Mouse (Mus musculus) left cerebral cortex, postnatal 4 days (tissue): ENCODE measurements around the gene Josd2. TPM values are rescaled to one million over a fixed set of nuclear protein-coding genes. Genes with fewer than 3 reads are reported as not detected.
A peak's percentile ranks its signal among the peaks of the same experiment; 100 is the strongest.

Experiments
- DNase-seq: peaks from one replicate; pipeline ENCODE4 v3.0.0-alpha.2; 2022
- intact Hi-C: fragments of 180-260 bp; cut with DNase I; formaldehyde crosslinking; loops from one replicate; pipeline ENCODE4 v1.15.1; 2025
- microRNA-seq: library from miRNA; unstranded; fragments of <30 nt; microRNA quantifications from one replicate; pipeline ENCODE4 v1.2.0, GENCODE M21; 2022
- total RNA-seq, 2 experiments: library from RNA; stranded (reverse); gene quantifications; 2 replicates each; pipeline ENCODE4 v1.2.3; 2021

The Josd2 gene
- total RNA-seq, 2 experiments from 2014 or later, result 31.9 to 32.6 TPM

GRCm38 (mm10) chr7:44494681-44495080, 26.9 kb downstream of the Josd2 start:
- intact Hi-C loops, result no loop called here
- no peak for DNase-seq

GRCm38 (mm10) chr7:44495086-44495485, 27.3 kb downstream of the Josd2 start:
- intact Hi-C loops, result no loop called here
- DNase-seq, result no peak

- intact Hi-C loops, result no loop called here
These were observed 28.4 kb downstream of the Josd2 start, which contains the start of the genes Emc10 and Fam71e1 for GRCm38 (mm10) chr7:44495992-44496770. TSS of gene Emc10 (minus strand) at chr7:44496529. TSS of gene Fam71e1 (plus strand) at chr7:44496581.

DNA sequence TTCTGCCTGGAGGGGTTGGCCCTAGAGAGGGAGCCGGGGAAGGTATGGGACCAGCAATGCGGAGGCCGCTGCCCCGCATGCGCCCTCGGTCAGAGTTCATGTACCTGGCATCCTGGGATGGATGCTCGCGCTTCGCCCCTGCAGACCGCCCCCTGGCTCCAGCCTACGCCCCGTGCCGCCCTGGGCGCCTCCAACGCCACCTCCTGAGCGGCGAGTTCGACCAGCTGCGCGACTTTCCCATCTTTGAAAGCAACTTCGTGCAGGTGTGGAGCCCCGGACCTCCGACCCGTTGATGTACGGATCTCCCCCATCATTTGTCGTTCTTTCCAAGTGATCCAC, 29.0 kb downstream of the Josd2 start:
- no peak for DNase-seq
- intact Hi-C loops, result no loop called here

More at GRCm38 (mm10) chr7:44495992-44496770, 28.4 kb downstream of the Josd2 start, which contains the start of the genes Emc10 and Fam71e1:
- peak; percentile 98 for DNase-seq

DNA sequence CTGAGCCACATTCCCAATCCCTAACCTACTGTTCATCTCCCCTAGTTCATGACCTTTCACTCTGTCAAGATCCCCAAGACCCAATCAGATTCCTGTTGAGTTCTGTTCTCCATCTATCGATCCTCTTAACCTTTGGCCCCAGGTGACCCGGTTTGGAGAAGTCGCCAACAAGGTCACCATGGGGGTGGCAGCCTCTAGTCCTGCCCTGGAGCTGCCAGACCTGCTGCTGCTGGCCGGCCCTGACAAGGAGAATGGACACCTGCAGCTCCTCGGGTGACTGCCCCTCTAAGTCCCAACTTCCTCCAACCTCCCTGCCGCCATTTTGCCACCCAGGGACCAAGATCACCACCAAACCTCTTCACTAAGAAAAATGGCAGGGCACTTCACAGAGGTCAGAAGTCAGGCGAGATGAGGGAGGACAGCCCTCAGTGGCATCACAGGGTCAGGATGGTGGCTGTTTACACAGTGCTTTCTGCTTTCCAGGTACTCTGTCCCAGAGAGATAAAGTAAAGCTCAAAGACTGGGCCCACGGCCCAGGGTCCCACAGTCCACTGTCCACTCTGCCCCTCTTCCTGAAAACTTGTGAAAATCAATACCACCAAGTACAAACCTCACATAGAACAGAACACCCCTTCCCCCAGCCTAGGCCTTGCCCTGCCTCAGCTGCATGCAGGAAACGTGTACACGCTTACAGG, 29.7 kb downstream of the Josd2 start:
- intact Hi-C loops, result no loop called here
- DNase-seq, result no peak

DNA sequence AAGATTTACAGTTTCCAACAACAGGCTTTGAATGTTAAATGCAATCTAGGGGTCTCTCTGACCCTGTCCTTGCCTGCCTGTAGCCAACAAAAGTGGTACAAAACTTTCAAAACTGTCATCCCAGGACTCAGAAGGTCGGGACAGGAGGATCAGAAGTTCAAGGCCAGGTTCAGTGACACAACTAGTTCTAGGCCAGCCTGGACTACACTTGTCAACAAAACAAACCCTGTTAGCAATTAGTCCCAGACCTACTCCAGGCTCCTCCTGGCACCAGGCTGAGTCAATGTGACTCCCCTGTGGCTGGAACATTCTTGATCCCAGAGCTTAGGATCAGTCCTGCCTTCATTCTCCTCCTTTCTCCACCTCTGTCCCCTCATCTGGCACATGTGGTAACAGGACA, 31.1 kb downstream of the Josd2 start:
- no peak for DNase-seq
- intact Hi-C loops, result no loop called here

- intact Hi-C loops, result no loop called here
- no peak for DNase-seq
These were observed 32.3 kb downstream of the Josd2 start for GRCm38 (mm10) chr7:44500046-44500445.

DNA sequence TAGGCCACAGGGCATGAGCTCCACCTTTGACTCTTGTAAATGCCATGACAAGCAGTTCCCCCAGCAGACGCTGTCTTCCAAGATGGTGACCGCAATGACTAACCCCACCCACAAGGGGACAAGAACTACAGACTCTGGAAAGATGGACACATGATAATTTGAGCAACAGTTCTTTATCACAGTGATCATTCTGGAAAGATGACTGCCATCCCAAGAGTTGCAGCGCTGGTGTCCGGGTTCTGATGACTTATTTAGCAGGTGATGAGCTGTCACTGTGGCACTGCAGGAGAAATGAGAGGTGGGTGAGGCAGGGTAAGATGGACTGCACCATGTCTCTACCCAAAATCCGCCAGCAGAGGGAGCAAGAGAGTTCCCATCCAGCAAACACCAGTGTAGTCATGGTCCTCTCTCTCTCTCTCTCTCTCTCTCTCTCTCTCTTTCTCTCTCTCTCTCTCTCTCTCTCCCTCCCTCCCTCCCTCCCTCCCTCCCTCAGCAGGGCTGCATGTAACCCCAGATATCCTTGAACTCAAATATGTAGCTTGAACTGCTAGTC, 33.9 kb downstream of the Josd2 start:
- intact Hi-C loops, result no loop called here
- DNase-seq, result peak; percentile 80

DNA sequence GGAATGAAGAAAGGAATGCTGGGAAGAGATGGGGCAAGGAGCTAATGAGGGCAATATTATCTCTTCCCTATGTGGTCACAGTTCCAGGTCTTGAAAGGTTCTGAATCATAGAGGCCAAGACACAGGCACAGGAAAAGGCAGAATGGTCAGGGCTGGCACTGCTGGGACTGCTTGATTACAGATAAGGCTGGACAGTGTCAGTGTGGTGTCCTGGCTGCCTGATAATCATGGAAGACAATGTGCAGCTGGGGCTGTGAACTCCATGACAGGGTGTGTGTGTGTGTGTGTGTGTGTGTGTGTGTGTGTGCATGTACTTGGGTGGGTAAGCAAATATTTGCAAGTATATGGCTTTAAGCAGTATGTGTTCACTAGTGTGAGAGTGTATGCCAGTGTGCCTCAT, 39.7 kb downstream of the Josd2 start:
- no peak for DNase-seq
- intact Hi-C loops, result no loop called here

GRCm38 (mm10) chr7:44519240-44519913, 51.6 kb downstream of the Josd2 start:
- no peak for DNase-seq
- intact Hi-C loops, result loop anchor here (10.0 kb wide), 1 partner anchor 45 kb away; no protein-coding TSS in a partner anchor

DNA sequence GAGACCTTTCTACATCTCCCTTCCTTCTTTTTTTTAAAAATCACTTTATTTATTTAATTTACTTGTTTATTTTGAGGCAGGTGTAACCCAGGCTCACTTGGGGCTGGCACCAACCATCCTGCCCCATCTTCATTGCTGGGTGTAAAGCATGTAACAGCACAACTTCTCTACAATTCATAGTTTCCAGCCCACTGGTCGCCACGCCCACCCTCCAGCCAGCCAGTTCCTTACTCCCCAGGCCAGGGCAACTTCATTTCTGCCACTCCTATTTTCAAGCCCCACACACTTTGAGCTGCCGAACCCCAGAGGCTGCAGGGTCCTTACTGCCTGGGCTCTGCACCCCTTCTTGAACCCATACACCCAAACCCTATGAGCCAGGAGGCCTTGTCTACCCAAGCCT, 53.2 kb downstream of the Josd2 start:
- intact Hi-C loops, result no loop called here
- DNase-seq, result no peak

Small RNA genes lying within 50 kb of the gene (microRNA-seq; reads per million reads assigned to microRNA genes)
- 0.90 reads per million for gene Mir7052

Other genes with a start within 250 kb of the Josd2 start
- gene Klk1, start 242.6 kb upstream of the Josd2 start, total RNA-seq, result not detected
- not detected for gene Gm36864, start 231.8 kb upstream of the Josd2 start, total RNA-seq
- gene 1700028J19Rik, start 221.3 kb upstream of the Josd2 start, total RNA-seq, result under 1 TPM; 0.64 to 0.82 TPM
- 100 to 1,000 TPM; 169 to 191 TPM for gene 2410002F23Rik, start 221.3 kb upstream of the Josd2 start, total RNA-seq
- not detected for gene Acp4, start 210.6 kb upstream of the Josd2 start, total RNA-seq
- gene Gm15517, start 206.5 kb upstream of the Josd2 start, total RNA-seq, result not detected
- gene Clec11a, start 161.1 kb upstream of the Josd2 start, total RNA-seq, result 1 to 10 TPM; 2.5 to 2.8 TPM
- 100 to 1,000 TPM; 299 to 336 TPM for gene Shank1, start 157.7 kb upstream of the Josd2 start, total RNA-seq
- 10 to 100 TPM; 45.1 to 52.4 TPM for gene Syt3, start 83.9 kb upstream of the Josd2 start, total RNA-seq
- gene 1700008O03Rik, start 82.2 kb upstream of the Josd2 start, total RNA-seq, result 1 to 10 TPM; 1.3 to 2.4 TPM
- 100 to 1,000 TPM; 357 to 379 TPM for gene Lrrc4b, start 39.0 kb upstream of the Josd2 start, total RNA-seq
- 10 to 100 TPM; 20.5 to 24.5 TPM for gene Aspdh, start 2.6 kb upstream of the Josd2 start, total RNA-seq
- gene Emc10, start 28.5 kb downstream of the Josd2 start, total RNA-seq, result 100 to 1,000 TPM; 146 to 150 TPM
- 10 to 100 TPM; 23.8 to 27.3 TPM for gene Fam71e1, start 28.6 kb downstream of the Josd2 start, total RNA-seq
- under 1 TPM in 1 of 2 experiments, not detected in 1; 0.10 TPM for gene Mybpc2, start 56.7 kb downstream of the Josd2 start, total RNA-seq
- under 1 TPM in 1 of 2 experiments, not detected in 1; 0.20 TPM for gene Spib, start 64.1 kb downstream of the Josd2 start, total RNA-seq
- gene Pold1, start 80.9 kb downstream of the Josd2 start, total RNA-seq, result 10 to 100 TPM; 13.6 to 14.4 TPM
- gene Nr1h2, start 86.0 kb downstream of the Josd2 start, total RNA-seq, result 10 to 100 TPM; 44.4 to 55.0 TPM
- under 1 TPM in 1 of 2 experiments, not detected in 1; 0.30 TPM for gene Napsa, start 104.4 kb downstream of the Josd2 start, total RNA-seq
- gene Kcnc3, start 122.7 kb downstream of the Josd2 start, total RNA-seq, result 10 to 100 TPM; 31.0 to 33.0 TPM
- 1 to 10 TPM; 3.0 to 5.7 TPM for gene Myh14, start 202.9 kb downstream of the Josd2 start, total RNA-seq
- gene Izumo2, start 240.8 kb downstream of the Josd2 start, total RNA-seq, result not detected